Mouse (Mus musculus): ENCODE results near the gene Mdk.

GRCm38 (mm10) chr2:91967962-91968361, 35.9 kb upstream of the Mdk start:
- TF ChIP-seq CTCF (IDR thresholded peaks at IDR 0.05; ENCODE audit: low read depth, low read length) (no peak), POLR2A (IDR thresholded peaks at IDR 0.05; ENCODE audit: extremely low read depth, insufficient read depth, low read length) (no peak)
